Mouse (Mus musculus) embryonic facial prominence, embryonic 12.5 days (tissue): ENCODE data around the gene Fbxl7. TPM values are rescaled to one million over a fixed set of nuclear protein-coding genes. Genes with fewer than 3 reads are reported as not detected.
A peak's percentile ranks its signal among the peaks of the same experiment; 100 is the strongest.

Experiments used
- ATAC-seq: fragments of 200-750 bp; cut with Nextera tagmentation; 2 replicates; pipeline ENCODE4 v1.8.0; 2017; ENCODE audit not compliant: insufficient number of reproducible peaks, insufficient read depth, low FRiP score, low TSS enrichment
- H3K27ac ChIP-seq: fragments of 300-500 bp; sonication (generic); 2 replicates; pipeline ENCODE4 v1.5.1; 2016; ENCODE audit warnings: mild to moderate bottlenecking
- H3K27me3 ChIP-seq: fragments of 300-500 bp; sonication (generic); 2 replicates; pipeline ENCODE4 v1.6.1; 2016; ENCODE audit warnings: mild to moderate bottlenecking, moderate library complexity
- H3K36me3 ChIP-seq: fragments of 300-500 bp; sonication (generic); 2 replicates; pipeline ENCODE4 v1.6.1; 2016; ENCODE audit warnings: mild to moderate bottlenecking
- H3K4me1 ChIP-seq: fragments of 300-500 bp; sonication (generic); 2 replicates; pipeline ENCODE4 v1.6.1; 2016
- H3K4me2 ChIP-seq: fragments of 300-500 bp; sonication (generic); replicated peaks from 2 replicates; pipeline ENCODE4 v1.6.1; 2016; ENCODE audit warnings: mild to moderate bottlenecking, moderate library complexity
- H3K4me3 ChIP-seq: fragments of 300-500 bp; sonication (generic); 2 replicates; pipeline ENCODE4 v1.5.1; 2016; ENCODE audit warnings: mild to moderate bottlenecking
- H3K9ac ChIP-seq: fragments of 300-500 bp; sonication (generic); 2 replicates; pipeline ENCODE4 v1.6.1; 2016; ENCODE audit warnings: mild to moderate bottlenecking, moderate library complexity
- H3K9me3 ChIP-seq: fragments of 300-500 bp; sonication (generic); 2 replicates; pipeline ENCODE4 v1.6.1; 2016; ENCODE audit warnings: mild to moderate bottlenecking, moderate library complexity
- WGBS: fragments of 180-500 bp; shearing (Covaris S2); methylation state at CpG from one replicate; pipeline ENCODE4 v1.1.7; 2016; 5-methylcytosine and 5-hydroxymethylcytosine counted together
- polyA plus RNA-seq: library from polyadenylated mRNA; unstranded; fragments of >200 nt; fragmentation: Nextera tagmentation; extraction: Ambion mirVana; gene quantifications from 2 replicates; pipeline ENCODE4 v1.2.1, GENCODE M21; 2016

The Fbxl7 gene
- polyA plus RNA-seq, 1 experiment from 2014 or later, result 45.5 TPM

- WGBS, result 77% methylated on average over 7 of the region's 7 CpGs
- no peaks in the 10 kb centered on the region for H3K36me3 ChIP-seq
- no peak overlapping the region for H3K4me2 ChIP-seq
- H3K27ac ChIP-seq, result no peak overlapping the region
- no peaks in the 10 kb centered on the region for H3K27me3 ChIP-seq
- no peaks in the 10 kb centered on the region for H3K9me3 ChIP-seq
- H3K9ac ChIP-seq, result no peak overlapping the region
- ATAC-seq, result no peak
- H3K4me1 ChIP-seq, result peaks cover 9% of the 10 kb centered on the region
- H3K4me3 ChIP-seq, result no peak overlapping the region
Observed at GRCm38 (mm10) chr15:26687729-26688128, 207.7 kb downstream of the Fbxl7 start.

- H3K4me2 ChIP-seq, result no peak overlapping the region
- no peak overlapping the region for H3K9ac ChIP-seq
- no peaks in the 10 kb centered on the region for H3K36me3 ChIP-seq
- no peaks in the 10 kb centered on the region for H3K27me3 ChIP-seq
- no peaks in the 10 kb centered on the region for H3K4me1 ChIP-seq
- H3K27ac ChIP-seq, result no peak overlapping the region
- WGBS, result 87% methylated on average over 9 of the region's 9 CpGs
- no peaks in the 10 kb centered on the region for H3K9me3 ChIP-seq
- no peak for ATAC-seq
- H3K4me3 ChIP-seq, result no peak overlapping the region
Observed at GRCm38 (mm10) chr15:26682279-26682678, 213.1 kb downstream of the Fbxl7 start.

DNA sequence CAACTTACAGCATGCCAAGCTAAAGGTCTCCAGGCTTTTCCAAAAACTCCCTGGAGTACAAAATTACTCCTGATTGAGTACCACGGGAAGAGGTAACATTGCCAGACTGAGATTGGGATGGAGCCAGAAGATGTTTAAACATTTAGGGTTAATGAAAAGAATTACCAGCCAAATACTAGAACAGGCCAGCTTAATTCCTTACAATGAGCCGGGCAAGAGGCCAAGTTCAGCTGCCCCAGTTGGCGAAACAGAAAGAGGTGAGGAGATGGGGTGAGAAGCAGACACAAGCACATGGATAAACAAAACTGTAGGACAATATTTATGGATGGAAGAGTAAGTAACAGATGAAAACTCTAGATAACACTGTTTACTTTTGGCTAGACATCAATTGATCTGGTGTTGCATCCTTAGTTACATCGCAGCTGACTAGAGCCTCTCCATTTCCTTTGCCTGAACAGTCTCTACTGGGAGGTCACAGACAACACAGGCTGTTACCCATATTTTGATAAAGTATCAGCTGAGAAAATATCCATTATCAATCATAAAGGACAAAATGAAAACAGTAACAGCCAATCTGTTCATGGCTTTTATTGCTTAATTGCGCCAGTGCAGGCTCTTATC, 222.0 kb downstream of the Fbxl7 start:
- Histone ChIP-seq H3K9ac (no peak overlapping the region), H3K9me3 (no peaks in the 10 kb centered on the region), H3K27me3 (no peaks in the 10 kb centered on the region), H3K4me2 (no peak overlapping the region), H3K4me3 (no peak overlapping the region), H3K36me3 (no peaks in the 10 kb centered on the region), H3K27ac (no peak overlapping the region), H3K4me1 (no peaks in the 10 kb centered on the region)
- 70% methylated on average over 5 of the region's 5 CpGs for WGBS
- no peak for ATAC-seq

GRCm38 (mm10) chr15:26654988-26655387, 240.4 kb downstream of the Fbxl7 start:
- 40% methylated on average over 8 of the region's 8 CpGs for WGBS
- H3K4me1 ChIP-seq, result peaks cover 5% of the 10 kb centered on the region; the same call in 1 of the 2 replicates
- no peak overlapping the region for H3K4me3 ChIP-seq
- no peaks in the 10 kb centered on the region for H3K36me3 ChIP-seq
- no peaks in the 10 kb centered on the region for H3K9me3 ChIP-seq
- H3K27me3 ChIP-seq, result no peaks in the 10 kb centered on the region
- no peak overlapping the region for H3K4me2 ChIP-seq
- no peak overlapping the region for H3K27ac ChIP-seq
- no peak for ATAC-seq
- no peak overlapping the region for H3K9ac ChIP-seq

DNA sequence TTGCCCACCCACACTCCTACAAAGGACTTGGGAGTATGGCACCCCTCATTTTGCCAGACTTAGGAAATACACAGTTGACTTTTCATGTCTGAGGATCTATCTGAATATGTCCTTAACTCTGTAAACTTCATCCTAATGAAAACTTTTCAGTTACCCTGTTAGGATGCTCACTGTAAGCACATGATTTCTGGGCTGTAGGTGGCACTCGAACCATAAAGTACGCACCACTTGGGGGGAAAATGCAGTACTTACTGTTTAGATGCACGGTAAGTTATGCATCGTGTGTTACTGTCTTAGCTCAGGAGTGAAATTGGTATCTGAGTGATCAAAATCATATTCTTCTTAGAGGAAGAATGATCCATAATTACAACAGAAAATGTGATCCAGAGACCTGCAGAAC, 252.8 kb downstream of the Fbxl7 start:
- Histone ChIP-seq H3K36me3 (no peaks in the 10 kb centered on the region), H3K9ac (no peak overlapping the region), H3K27me3 (no peaks in the 10 kb centered on the region), H3K27ac (no peak overlapping the region), H3K4me1 (no peaks in the 10 kb centered on the region), H3K9me3 (no peaks in the 10 kb centered on the region), H3K4me2 (no peak overlapping the region), H3K4me3 (no peak overlapping the region)
- ATAC-seq, result no peak
- whole genome bisulfite sequencing, result 86% methylated on average over 4 of the region's 4 CpGs

GRCm38 (mm10) chr15:26639726-26640125, 255.7 kb downstream of the Fbxl7 start:
- Histone ChIP-seq H3K36me3 (no peaks in the 10 kb centered on the region), H3K4me3 (no peak overlapping the region), H3K27me3 (no peaks in the 10 kb centered on the region), H3K9me3 (no peaks in the 10 kb centered on the region), H3K27ac (no peak overlapping the region), H3K4me2 (no peak overlapping the region), H3K4me1 (no peaks in the 10 kb centered on the region), H3K9ac (no peak overlapping the region)
- ATAC-seq, result no peak
- 71% methylated on average over 7 of the region's 7 CpGs for WGBS

GRCm38 (mm10) chr15:26635591-26635990, 259.8 kb downstream of the Fbxl7 start:
- no peaks in the 10 kb centered on the region for H3K4me1 ChIP-seq
- no peak overlapping the region for H3K4me3 ChIP-seq
- no peak for ATAC-seq
- H3K27me3 ChIP-seq, result no peaks in the 10 kb centered on the region
- H3K9me3 ChIP-seq, result no peaks in the 10 kb centered on the region
- no peaks in the 10 kb centered on the region for H3K36me3 ChIP-seq
- no peak overlapping the region for H3K9ac ChIP-seq
- H3K27ac ChIP-seq, result no peak overlapping the region
- 72% methylated on average over 5 of the region's 5 CpGs for WGBS
- no peak overlapping the region for H3K4me2 ChIP-seq

DNA sequence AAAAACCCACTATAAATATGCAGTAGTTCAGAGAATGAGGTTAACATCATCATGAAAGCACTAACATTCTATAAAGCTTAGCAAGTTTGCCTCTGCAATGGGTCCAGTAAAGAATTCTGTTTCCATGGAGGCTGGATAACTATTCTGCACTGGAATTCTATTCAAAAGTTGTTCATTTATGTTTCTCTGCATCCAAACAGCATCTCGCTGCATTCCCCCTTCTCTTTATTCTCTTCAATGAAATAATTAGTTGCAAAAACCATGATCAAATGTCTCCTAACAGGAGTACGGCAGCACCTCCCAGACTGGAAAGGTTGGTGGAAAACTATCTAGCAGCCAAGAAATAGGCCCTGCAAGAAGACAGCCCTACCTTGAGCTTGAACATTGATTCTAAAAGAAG, 267.2 kb downstream of the Fbxl7 start:
- WGBS, result 79% methylated on average over 2 of the region's 2 CpGs
- no peaks in the 10 kb centered on the region for H3K9me3 ChIP-seq
- no peaks in the 10 kb centered on the region for H3K27me3 ChIP-seq
- H3K36me3 ChIP-seq, result no peaks in the 10 kb centered on the region
- no peak overlapping the region for H3K9ac ChIP-seq
- H3K4me1 ChIP-seq, result no peaks in the 10 kb centered on the region
- no peak for ATAC-seq
- no peak overlapping the region for H3K27ac ChIP-seq
- H3K4me3 ChIP-seq, result no peak overlapping the region
- H3K4me2 ChIP-seq, result no peak overlapping the region

DNA sequence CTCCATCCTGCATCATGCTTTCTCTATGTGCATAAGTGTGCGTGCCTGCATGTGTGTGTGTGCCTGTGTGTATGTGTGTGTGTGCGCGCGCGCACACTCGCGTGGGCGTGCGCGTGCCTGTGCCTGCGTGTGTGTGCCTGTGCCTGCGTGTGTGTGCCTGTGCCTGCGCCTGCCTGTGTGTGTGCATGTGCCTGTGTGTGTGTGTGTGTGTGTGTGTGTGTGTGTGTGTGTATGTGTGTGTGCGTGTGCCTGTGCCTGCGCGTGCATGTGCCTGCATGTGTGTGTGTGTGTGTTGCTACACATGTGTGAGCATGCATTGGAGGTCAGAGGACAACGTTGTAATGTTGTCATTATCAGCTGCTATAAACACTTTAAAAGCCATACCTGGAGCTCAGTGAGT, 272.1 kb downstream of the Fbxl7 start:
- H3K27ac ChIP-seq, result no peak overlapping the region
- H3K9me3 ChIP-seq, result no peaks in the 10 kb centered on the region
- peaks cover 9% of the 10 kb centered on the region; the same call in 1 of the 2 replicates for H3K4me1 ChIP-seq
- H3K27me3 ChIP-seq, result no peaks in the 10 kb centered on the region
- 97% methylated on average over 17 of the region's 17 CpGs for WGBS
- ATAC-seq, result no peak
- H3K4me3 ChIP-seq, result no peak overlapping the region
- no peaks in the 10 kb centered on the region for H3K36me3 ChIP-seq
- H3K4me2 ChIP-seq, result no peak overlapping the region
- H3K9ac ChIP-seq, result no peak overlapping the region

GRCm38 (mm10) chr15:26620279-26620678, 275.1 kb downstream of the Fbxl7 start:
- ATAC-seq, result no peak
- Histone ChIP-seq H3K27ac (0 out of 2 replicates have a peak overlapping the region, but pooled peaks have one; percentile 36), H3K4me2 (no peak overlapping the region), H3K4me3 (no peak overlapping the region), H3K9ac (no peak overlapping the region), H3K9me3 (no peaks in the 10 kb centered on the region), H3K27me3 (no peaks in the 10 kb centered on the region), H3K36me3 (no peaks in the 10 kb centered on the region), H3K4me1 (peaks cover 9% of the 10 kb centered on the region; the same call in 1 of the 2 replicates)
- 39% methylated on average over 5 of the region's 5 CpGs for WGBS

DNA sequence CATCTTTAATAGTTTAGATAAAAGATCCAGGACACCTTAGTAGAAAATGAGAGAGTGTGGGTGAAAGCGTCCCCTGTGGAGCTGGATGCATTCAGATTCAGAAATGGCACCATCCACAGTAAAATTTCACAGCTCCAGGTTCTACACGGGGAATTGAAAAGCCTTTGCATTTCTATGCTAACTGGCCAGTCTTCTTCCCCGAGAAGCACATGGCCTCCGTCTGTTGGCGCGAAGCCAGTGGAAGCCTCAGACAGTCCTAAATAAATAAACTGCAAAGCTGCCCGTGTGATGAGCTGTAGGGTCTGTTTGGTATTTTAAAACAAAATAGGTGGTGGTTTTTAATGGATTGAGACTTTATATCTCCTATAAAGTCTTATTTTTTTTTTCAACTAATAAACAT, 276.2 kb downstream of the Fbxl7 start:
- H3K27me3 ChIP-seq, result no peaks in the 10 kb centered on the region
- no peak overlapping the region for H3K4me2 ChIP-seq
- H3K9me3 ChIP-seq, result no peaks in the 10 kb centered on the region
- H3K4me3 ChIP-seq, result no peak overlapping the region
- no peak overlapping the region for H3K27ac ChIP-seq
- no peak for ATAC-seq
- 57% methylated on average over 7 of the region's 7 CpGs for WGBS
- H3K36me3 ChIP-seq, result no peaks in the 10 kb centered on the region
- H3K4me1 ChIP-seq, result peaks cover 9% of the 10 kb centered on the region; the same call in 1 of the 2 replicates
- H3K9ac ChIP-seq, result no peak overlapping the region

DNA sequence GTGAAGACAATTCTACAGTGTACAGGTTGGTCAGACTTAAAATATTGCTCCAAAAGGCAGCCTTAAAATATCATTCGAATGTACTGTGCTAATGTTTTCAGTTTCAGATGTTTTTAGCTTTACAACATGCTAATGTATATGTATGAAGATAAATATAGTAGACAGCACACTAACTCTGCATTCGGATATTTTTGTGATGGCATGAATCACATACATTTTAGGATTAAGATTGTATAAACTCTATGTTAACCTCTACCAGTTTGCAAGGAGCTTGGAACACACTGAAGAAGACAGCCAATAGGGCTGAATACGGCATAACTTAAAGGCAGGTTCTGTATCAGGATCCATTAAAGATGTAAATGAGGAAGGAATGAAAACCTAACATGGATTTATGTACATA, 299.1 kb downstream of the Fbxl7 start:
- ATAC-seq, result no peak
- WGBS, result 88% methylated on average over 3 of the region's 3 CpGs

More for the DNA sequence above, 299.1 kb downstream of the Fbxl7 start:
- no peak overlapping the region for H3K9ac ChIP-seq
- no peaks in the 10 kb centered on the region for H3K27me3 ChIP-seq
- H3K27ac ChIP-seq, result no peak overlapping the region
- no peak overlapping the region for H3K4me2 ChIP-seq
- no peaks in the 10 kb centered on the region for H3K36me3 ChIP-seq
- H3K4me1 ChIP-seq, result no peaks in the 10 kb centered on the region
- H3K9me3 ChIP-seq, result no peaks in the 10 kb centered on the region
- no peak overlapping the region for H3K4me3 ChIP-seq
